Mouse (Mus musculus) induced T-regulatory cell, adult 2 months (primary cell): ENCODE data around the gene 9430097D07Rik.

Experiments
- DNase-seq: peaks from one replicate; pipeline ENCODE4 v3.0.0-alpha.2; 2012; ENCODE audit warnings: low read depth

9430097D07Rik gene

DNA sequence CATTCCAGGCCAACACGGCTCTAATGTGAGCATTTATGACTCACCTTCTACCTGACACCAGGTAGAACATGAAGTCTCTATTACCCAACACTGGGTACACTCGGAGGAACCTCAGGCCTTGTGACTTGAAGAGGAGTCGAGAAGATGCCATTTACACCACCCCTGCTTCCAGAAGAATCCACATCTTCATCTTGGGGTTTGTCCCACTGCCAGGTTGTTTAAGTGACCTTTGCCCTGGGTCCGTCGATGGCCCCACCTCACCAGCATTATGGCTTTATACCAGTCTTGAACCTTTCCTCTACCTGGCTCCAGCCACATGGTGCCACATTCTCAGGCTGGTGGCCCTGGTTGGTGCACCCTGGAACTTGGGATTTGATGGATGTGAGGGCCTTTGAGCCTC is 21.8 kb upstream of the 9430097D07Rik start:
- DNase-seq = no peak

DNA sequence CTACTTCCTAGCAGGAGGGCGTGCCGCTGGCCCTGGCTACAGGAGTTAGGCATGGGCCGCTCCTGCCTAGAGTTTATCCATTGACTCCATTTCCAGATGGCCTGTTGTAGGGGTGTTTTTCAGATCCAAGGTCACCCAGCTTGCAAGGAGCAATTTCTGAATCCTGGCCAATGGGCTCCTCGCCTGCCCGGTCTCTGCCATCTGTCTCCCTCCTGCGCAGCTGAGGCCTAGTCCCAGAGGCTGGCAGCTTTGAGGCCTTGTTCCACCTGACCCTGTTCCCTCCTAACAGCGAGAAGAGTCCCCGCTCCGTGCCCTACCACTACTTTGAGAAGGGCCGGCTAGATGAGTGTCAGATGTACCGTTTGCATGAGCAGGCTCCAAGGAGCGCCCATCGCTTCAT is 21.2 kb upstream of the 9430097D07Rik start:
- no peak for DNase-seq

DNA sequence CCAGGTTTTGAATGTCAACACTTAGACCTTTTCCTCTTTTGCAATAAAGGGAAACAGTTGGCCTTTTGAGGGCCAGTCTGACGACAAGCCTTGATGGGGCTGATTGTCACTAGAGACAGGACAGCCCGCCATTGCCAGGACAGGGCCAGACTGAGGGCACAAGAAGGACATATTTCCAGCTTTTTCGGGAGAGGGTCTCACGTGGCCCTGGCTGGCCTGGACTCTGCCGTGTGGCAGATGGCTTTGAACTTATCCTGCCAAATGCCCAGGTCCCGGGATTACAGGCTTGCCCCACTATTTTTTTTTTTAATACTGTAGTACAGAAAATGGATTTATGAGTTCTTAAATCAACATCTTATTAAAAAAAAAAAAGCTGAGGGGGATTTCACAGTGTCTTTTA is 15.8 kb upstream of the 9430097D07Rik start:
- DNase-seq = no peak

DNA sequence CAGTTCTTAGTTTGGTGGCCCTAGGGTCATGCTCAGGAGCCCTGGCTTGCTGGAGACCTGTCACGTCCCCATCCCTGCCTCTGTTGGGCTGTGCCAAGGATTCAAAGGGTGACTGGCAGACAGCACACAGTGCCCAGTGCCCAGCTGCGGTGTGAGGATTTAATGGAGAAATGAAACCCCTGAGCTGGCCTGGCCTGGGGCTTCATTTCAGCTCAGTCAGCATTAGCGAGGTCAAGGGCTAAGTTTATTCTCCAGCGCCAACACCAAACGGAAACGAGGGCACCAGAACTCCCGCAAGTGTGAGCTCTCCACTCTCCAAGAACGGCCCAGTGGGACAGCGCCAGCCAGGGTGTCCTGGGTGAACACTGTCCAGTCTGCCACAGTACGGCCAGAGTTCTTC is 14.7 kb upstream of the 9430097D07Rik start:
- DNase-seq = no peak

DNA sequence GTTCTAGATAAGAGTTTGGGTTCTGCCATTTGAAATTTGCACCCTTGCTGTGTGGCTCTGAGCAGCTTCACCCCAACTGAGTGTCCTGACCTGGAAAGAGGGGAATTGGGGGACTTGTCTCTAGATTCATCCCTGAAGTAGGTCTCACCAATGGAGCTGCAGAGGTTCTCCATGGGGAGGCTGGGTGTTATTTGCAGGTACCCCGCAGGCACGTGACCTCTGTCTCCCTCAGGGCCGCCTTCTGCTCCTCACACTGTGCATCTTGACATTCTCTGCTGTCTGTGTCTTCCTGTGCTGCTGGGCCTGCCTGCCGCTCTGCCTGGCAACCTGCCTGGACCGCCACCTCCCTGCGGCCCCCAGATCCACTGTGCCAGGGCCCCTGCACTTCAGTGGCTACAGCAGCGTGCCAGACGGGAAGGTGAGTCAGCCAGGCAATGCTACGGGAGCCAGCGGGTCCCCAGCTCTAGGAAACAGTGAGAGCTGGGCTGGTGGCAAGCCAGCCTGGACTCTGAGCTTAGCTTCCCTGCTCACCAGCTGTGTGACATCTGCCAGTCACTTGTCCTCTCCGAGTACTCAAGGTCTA is 13.8 kb upstream of the 9430097D07Rik start:
- DNase-seq = no peak

DNA sequence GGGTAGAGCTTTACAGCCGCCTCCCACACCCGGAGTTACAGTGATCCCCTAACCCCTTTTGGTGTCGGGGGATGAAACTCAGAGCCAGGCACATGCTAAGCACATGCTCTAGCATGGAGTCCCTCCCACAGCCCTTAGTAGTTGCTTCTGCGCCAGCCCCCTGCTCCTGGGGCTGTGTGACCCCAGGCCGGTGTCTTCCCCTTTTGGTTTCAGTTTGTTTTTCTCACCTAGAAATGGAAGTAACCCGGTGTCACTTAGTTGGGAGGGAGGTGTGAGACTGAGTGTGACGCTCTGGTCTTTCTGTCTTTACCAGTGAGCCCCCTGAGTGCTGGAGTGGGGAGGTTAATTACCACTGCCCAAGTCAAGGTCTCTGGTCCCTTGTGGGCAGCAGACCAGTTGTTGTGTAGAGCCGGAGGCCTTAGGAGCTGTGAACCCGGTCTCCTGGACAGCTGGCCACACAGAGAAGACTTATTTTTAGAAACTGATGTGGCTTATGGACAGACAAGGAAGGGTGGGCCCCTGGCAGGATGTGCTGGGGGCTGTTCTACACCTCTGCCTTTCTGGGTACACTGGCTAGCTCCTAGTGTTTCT is 12.3 kb upstream of the 9430097D07Rik start:
- peak; percentile 85 for DNase-seq

DNA sequence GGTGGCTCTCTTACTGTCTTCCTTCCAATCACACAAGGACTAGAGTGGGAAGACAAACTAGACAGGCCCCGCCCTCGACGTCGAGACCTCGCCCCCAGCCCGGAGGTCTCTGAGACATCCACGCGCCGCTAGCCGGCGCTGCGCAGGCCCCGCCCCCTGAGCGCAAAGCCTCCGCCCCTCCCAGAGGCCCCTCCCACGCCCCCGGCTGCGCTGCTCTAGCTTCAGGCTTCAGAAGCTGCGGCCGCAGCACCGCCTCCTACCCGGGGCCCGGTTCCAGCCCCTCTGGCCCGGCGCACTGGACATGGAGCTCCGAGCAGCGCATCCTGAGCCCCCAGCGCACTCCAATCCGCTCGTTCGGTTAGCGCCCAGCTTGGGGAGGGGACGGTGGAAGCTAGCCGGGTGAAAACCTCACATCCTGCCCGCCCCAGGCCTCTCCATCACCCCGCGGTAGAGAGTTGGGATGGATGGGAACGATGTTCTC is 11.4 kb upstream of the 9430097D07Rik start, which contains the start of gene St6galnac4:
TSS of gene St6galnac4 (plus strand) at position 225 of the 481 bp plus-strand sequence.
- peak; percentile 97 for DNase-seq

DNA sequence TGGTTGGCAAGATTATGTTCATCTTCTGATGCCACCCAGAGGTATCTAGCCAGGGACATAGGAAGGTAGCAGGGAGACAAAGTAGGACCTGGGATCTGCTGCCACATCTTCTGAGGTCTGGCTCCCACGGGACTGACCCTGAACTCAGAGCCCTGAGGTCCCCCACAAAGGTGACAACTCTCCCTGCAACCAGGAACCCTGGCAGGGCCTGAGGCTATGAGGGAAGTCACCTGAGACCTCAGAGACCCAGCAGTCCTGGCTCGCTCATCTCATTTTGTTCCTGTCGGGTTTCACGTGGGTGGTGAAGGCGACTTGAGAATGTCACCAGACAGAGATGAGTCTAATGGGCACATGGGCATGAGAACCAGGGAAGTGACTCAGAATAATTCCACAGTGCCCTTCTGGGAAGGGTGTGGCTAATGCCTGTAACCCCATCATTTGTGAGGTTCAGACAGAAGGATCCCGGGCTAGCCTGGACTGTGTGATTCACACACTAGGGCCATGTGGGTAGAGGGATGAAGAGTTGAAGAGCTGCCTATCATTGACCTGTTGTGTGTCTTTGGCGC is 9.7 kb upstream of the 9430097D07Rik start:
- DNase-seq = no peak

DNA sequence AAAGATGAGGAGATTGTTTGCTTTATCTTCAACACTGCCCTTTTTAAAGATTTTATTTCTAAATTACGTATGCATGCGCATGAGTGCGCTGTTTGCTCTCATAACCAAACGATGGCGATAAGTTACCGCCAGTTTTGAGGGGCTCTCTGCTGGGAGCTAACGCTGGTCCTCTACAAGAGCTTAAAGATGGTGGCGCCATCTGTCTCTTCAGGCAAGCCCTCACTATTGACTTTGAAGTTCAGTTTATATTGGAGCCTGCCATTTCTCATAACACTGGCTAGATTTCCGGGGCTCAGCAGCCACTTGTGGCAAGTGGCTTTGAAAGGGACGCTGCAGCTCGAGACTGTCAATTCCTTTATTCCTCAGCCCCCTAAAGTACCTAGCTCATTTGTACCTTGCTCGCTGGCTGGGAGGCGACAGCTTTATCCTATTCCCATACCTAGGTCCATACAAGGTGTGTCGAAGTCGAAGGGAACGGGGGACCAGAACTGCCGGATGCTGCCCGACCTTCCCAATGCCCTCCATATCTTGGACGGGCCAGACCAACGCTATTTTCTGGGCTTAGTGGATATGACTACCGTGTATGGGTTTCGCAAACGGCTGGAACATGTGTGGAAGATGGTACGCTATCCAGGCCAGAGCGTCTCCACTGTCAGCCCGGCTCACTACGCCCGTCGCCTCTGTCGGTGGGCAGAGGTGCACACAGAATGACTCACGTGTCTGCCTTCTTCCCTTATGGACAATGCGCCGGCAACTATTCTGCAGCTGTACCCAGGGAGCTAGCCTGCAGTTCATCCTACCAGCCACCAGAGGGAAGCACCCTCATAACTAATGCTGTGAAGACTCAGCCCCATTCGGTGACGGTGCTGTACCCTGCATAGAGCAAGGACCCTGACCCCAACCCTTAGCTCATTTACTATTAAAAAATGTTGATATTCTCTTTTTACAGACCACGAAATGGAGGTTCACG is 7.6 kb upstream of the 9430097D07Rik start:
- peak; percentile 91 for DNase-seq

DNA sequence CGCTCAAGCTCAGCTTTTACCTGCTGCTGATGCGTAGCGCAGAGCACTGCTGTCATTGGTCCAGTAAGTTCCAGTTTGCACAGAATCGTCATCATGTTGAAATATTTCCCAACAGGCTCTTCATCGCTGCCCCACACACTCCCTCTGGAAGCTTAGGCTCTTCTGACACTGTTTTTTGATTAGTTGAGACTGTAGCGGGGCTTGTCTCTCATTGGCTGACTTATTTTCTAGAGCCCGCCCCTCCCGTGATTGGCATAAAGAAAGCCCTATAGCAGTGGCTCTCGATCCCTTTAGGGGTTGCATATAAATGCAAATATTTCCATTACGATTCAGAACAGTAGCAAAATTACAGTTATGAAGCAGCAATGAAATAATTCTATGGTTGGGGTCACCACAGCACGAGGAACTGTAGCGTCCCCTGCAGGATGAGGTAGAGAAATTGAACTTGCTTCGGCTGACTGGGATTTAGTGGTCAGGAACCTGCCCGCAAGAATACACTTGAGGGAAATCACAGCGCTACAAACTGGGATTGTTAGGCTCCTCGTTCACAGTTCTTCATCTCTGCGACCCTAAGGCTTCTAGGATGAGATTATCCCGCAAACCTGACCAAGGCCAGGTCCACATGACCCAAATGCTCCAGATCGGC is 6.1 kb upstream of the 9430097D07Rik start:
- DNase-seq = peak; percentile 57

DNA sequence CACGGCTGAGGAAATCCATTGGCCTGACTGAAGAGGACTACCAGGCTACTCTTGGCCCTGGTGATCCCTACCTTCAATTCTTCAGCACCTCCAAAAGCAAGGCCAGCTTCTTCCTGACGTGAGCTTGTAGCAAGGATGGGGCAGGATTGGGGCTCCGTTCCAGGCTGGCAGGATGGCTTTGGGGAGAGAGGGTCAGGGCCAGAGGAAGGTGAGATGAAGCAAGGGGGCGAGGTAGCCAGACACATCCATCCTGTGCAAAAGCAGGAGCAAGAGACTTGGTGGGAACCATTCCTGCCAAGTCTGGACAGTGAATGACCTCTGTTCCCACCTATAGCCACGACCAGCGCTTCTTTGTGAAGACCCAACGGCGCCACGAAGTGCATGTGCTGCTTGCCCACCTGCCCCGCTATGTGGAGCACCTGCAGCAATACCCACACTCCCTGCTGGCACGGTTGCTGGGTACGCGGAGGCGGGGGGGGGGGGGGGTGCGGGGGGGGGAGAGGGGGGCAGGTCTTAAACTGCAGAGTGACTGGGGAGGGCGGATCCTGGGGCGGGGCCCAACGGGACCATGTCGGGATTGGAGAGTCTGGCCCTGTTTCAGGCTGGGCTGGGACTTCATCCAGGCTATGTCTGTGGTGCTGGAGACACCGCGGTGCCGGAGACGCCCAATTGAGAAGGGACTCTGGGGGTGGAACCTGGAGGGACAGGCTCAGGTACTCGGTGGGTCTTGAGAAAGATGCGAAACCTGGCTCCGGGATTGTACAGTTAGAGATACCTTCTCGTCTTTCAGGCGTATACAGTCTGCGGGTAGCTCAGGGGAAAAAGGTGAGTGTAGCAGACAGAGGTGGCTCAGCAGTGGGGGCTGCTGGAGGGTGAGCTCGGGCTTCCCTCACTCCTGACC is 2.9 kb upstream of the 9430097D07Rik start:
- DNase-seq = no peak

DNA sequence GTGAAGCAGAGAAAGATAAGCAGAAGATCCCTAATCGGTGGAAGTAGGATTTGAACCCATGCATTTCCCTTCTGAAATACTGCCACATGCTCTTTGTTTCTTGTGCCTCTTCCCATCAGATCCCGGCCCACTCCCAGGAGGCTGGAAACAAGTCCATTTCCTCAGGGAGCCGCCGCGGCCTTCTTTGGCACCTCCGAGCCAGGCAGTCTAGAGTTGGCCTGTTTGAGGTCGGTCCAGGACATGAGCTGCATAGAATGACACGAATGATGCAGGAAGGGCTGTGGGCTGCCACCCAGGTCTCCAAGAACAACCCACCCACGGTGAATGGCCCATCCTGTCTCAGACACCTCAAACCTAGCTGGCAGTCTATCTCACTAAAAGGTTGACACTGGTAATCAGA is 1.0 kb upstream of the 9430097D07Rik start:
- DNase-seq = no peak

DNA sequence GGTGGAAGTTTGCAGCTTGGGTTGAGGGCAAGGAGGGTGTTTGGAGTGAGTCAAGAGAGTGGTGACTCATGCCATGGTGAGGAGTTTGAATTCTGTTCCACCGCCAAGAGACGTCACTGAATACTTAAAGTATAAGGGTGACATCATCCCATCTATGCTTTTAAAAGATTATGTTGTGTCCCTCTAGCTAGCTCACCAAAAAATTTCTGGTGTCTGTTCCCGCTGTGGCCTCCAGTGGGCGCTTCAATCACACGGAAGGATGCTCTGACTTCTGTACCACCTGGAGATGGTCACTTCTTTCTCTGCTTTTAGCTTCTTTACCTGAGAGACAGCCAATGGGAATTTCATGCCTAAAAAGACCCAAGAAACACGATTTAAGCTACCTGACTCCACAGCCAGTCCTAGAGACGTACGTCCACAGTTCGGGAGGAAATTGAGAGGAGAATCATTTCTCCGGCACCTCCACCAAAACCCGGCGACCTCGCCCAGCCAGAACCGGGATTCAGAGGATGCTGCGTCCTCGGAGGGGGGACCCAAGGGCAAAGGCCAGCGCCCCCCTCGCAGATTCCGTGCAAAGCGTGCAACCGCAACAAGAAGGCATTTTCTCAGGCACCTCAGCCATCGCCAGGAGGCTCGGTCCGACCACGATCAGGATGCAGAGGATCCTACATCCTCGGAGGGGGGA is 441 bp downstream of the 9430097D07Rik start:
- DNase-seq = peak; percentile 88

DNA sequence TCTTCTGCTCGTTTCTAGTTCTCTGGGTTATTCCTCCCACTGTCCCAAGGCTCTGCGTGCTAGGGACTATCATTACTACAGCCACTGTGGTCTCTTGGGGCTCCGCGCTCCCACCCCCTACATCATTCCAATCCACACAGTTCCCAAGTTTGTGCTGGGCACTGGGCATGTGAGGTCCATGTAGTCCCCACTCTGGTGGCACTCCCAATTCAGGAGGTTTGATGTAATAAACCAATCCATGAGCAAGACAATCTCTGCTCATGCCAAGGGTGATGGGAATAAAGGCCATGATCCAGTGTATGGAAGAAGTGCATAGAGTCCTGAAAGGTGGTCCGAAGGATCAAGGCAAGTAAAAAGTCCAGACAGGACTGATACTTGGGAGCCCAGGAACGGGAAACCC is 987 bp downstream of the 9430097D07Rik start, which contains the start of gene Pip5kl1:
TSS of gene Pip5kl1 (plus strand) at position 301 of the 400 bp plus-strand sequence.
- DNase-seq = no peak

DNA sequence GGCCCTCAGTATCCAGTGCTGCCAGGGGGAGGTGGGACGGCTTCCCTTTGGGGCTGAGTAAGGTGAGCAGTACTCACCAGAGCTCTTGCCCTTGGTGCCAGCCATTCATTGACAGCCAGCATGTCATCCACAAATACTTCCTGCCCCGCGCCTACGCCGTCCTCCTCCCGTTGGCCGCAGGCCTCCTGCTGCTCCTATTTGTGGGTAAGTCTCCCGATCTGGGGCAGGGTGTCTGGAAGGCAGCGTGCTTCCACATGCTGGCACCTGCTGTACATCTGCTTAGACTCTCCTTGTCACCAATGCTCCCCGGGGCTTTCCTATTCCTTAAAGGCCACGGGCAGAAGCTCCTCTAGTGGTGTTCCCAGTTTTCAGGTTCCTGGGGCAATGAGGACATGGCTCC is 3.3 kb downstream of the 9430097D07Rik start:
- no peak for DNase-seq

DNA sequence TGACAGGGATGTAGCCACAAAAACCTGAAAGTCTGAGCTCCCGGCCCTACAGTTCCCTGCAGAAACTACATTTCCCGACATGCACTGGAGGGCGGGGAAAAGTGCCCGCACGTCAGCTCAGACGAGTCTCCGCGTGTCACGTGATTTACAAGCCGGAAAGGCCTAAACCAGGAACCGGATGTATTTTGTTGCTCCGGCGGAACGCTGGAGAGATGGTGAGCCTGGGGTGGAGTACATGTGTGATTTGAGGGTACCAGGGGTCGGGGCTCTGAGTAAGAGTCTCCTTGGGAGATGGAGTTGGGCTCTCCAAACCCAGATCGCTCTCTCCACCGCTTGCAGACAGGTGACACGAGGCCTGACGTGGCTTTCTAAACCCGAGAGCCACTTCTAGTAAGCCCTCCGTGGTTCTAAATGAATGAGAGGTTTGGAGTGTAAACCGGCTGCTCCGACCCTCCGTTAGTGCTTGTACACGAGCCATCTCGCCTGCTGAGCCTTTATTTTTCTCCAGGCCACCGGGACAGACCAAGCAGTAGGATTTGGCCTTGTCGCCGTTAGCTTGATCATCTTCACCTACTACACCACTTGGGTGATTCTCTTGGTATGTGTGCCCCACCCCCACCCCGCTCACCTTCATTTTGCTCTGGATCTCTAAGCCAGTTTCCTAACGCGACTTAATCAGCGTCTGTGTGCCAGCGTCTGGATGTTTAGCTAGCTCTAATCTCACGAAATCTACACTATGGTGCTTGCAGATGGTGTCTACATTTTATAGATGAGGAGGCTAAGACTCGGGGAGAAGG is 4.6 kb downstream of the 9430097D07Rik start, which contains the start of gene Dpm2:
TSS of gene Dpm2 (plus strand) at position 161 of the 797 bp plus-strand sequence.
- peak; percentile 96 for DNase-seq

DNA sequence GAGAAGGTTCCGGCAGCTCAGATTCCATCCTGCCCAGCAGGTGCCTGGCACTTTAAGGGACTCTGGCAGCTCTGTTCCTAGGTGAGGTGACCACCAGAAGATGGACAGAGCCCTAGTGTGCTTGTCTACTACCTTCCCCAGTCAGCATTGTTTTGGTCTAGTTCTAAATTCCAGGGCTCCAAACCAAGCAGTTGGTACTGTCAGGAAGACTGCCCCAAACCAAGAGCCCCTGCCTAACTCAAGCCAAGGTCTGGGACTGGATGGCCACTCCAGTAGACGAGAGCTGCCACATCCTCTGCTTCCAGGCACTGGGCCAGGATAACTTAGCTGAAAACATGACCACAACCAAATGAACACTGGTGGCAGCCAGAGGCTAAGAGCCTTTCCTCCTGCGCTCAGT is 6.5 kb downstream of the 9430097D07Rik start:
- DNase-seq = no peak

DNA sequence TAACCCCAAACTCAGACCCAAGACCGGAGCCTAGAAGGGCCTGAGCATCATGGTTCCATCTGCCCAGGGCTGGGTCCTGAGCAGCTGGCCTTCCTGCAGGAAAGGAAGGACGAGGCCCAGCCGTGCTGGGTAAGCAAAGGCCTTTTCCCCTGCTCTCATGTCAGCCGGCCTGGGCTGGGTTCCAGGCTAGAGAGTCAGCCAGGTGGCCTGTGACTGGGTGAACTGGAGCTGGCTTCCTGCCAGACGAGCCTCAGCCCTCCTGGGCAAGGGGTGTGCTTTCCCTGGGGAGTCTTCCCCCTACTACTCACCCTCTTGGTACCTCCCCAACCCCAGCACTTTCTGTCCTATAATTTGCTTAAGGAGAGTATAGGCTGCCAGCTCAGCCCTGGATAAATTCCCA is 7.3 kb downstream of the 9430097D07Rik start:
- DNase-seq = no peak

DNA sequence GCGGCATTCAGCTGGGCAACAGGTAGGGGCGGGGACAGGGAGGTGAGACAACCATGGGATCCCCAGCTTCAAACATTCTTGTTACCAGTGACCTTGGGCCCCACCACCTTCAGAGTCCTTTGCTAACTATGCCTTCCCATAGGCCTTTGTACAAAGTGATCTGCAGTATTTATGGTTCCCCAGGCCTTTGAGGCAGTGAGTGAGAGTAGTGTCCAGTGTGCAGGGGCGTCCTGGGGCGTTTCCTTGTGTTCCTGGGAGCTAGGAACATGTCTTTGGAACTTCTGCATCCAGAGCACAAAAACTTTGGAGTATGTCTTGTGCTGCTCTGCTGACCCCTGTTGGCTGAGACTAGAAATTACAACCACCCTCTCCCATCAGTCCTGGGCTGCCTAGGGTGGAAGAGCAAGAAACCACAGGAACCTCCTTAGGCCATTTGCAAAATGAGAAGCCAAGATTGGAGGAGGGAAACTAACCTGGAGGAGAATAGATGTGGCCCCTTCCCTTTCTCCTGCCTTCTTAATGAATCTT is 8.9 kb downstream of the 9430097D07Rik start:
- peak; percentile 87 for DNase-seq
